Mouse (Mus musculus): Measurements from ENCODE around the gene Gm20696. TPM values are rescaled to one million over a fixed set of nuclear protein-coding genes. Genes with fewer than 3 reads are reported as not detected.

Gm20696 gene
- polyA plus RNA-seq, 1 experiment = 2.8 TPM

GRCm38 (mm10) chr6:99350156-99350555 lies 316.4 kb downstream of the Gm20696 start:
- DNase-seq = no peak
- WGBS = 94% methylated on average over 5 of the region's 5 CpGs
- no peaks in the 10 kb centered on the region for H3K27me3 ChIP-seq (ENCODE audit: control insufficient read depth, insufficient read depth, low read length)
- no peak overlapping the region for H3K4me3 ChIP-seq (replicated peaks; ENCODE audit: insufficient read depth, low read depth, low read length)
- no peak overlapping the region for H3K27ac ChIP-seq (ENCODE audit: insufficient read depth, low read length)
- no peaks in the 10 kb centered on the region for H3K4me1 ChIP-seq (ENCODE audit: control insufficient read depth, insufficient read depth, low read length)
- TF ChIP-seq POLR2A (IDR thresholded peaks at IDR 0.05; ENCODE audit: borderline replicate concordance, insufficient read depth, low read length) = no peak
- no peak for TF ChIP-seq CTCF (IDR thresholded peaks at IDR 0.05; ENCODE audit: borderline replicate concordance, insufficient read depth, low read depth, low read length)

GRCm38 (mm10) chr6:99347836-99348235 lies 318.8 kb downstream of the Gm20696 start:
- no peaks in the 10 kb centered on the region for H3K27me3 ChIP-seq (ENCODE audit: control insufficient read depth, insufficient read depth, low read length)
- WGBS = 58% methylated on average over 10 of the region's 10 CpGs
- no peak overlapping the region for H3K4me3 ChIP-seq (replicated peaks; ENCODE audit: insufficient read depth, low read depth, low read length)
- no peak for DNase-seq
- H3K27ac ChIP-seq (ENCODE audit: insufficient read depth, low read length) = no peak overlapping the region
- no peak for TF ChIP-seq CTCF (IDR thresholded peaks at IDR 0.05; ENCODE audit: borderline replicate concordance, insufficient read depth, low read depth, low read length)
- no peak for TF ChIP-seq POLR2A (IDR thresholded peaks at IDR 0.05; ENCODE audit: borderline replicate concordance, insufficient read depth, low read length)
- no peaks in the 10 kb centered on the region for H3K4me1 ChIP-seq (ENCODE audit: control insufficient read depth, insufficient read depth, low read length)

- no peak for TF ChIP-seq CTCF (IDR thresholded peaks at IDR 0.05; ENCODE audit: borderline replicate concordance, insufficient read depth, low read depth, low read length)
- TF ChIP-seq POLR2A (IDR thresholded peaks at IDR 0.05; ENCODE audit: borderline replicate concordance, insufficient read depth, low read length) = no peak
- DNase-seq = no peak
- Histone ChIP-seq H3K4me1 (ENCODE audit: control insufficient read depth, insufficient read depth, low read length) (no peaks in the 10 kb centered on the region), H3K27me3 (ENCODE audit: control insufficient read depth, insufficient read depth, low read length) (no peaks in the 10 kb centered on the region), H3K27ac (ENCODE audit: insufficient read depth, low read length) (no peak overlapping the region), H3K4me3 (replicated peaks; ENCODE audit: insufficient read depth, low read depth, low read length) (no peak overlapping the region)
- WGBS = 98% methylated on average over 7 of the region's 7 CpGs
These were observed 321.6 kb downstream of the Gm20696 start for GRCm38 (mm10) chr6:99344966-99345365.

- no peak for TF ChIP-seq CTCF (IDR thresholded peaks at IDR 0.05; ENCODE audit: borderline replicate concordance, insufficient read depth, low read depth, low read length)
- TF ChIP-seq POLR2A (IDR thresholded peaks at IDR 0.05; ENCODE audit: borderline replicate concordance, insufficient read depth, low read length) = no peak
- DNase-seq = no peak
- Histone ChIP-seq H3K27me3 (ENCODE audit: control insufficient read depth, insufficient read depth, low read length) (no peaks in the 10 kb centered on the region), H3K4me3 (replicated peaks; ENCODE audit: insufficient read depth, low read depth, low read length) (no peak overlapping the region), H3K4me1 (ENCODE audit: control insufficient read depth, insufficient read depth, low read length) (no peaks in the 10 kb centered on the region), H3K27ac (ENCODE audit: insufficient read depth, low read length) (no peak overlapping the region)
- WGBS = 93% methylated on average over 3 of the region's 3 CpGs
These were observed 322.2 kb downstream of the Gm20696 start for GRCm38 (mm10) chr6:99344357-99344756.

- Histone ChIP-seq H3K4me3 (replicated peaks; ENCODE audit: insufficient read depth, low read depth, low read length) (no peak overlapping the region), H3K4me1 (ENCODE audit: control insufficient read depth, insufficient read depth, low read length) (no peaks in the 10 kb centered on the region), H3K27me3 (ENCODE audit: control insufficient read depth, insufficient read depth, low read length) (no peaks in the 10 kb centered on the region), H3K27ac (ENCODE audit: insufficient read depth, low read length) (no peak overlapping the region)
- 93% methylated on average over 3 of the region's 3 CpGs for WGBS
- DNase-seq = no peak
- TF ChIP-seq CTCF (IDR thresholded peaks at IDR 0.05; ENCODE audit: borderline replicate concordance, insufficient read depth, low read depth, low read length) = no peak
- TF ChIP-seq POLR2A (IDR thresholded peaks at IDR 0.05; ENCODE audit: borderline replicate concordance, insufficient read depth, low read length) = no peak
These were observed 322.8 kb downstream of the Gm20696 start for GRCm38 (mm10) chr6:99343815-99344214.

GRCm38 (mm10) chr6:99342416-99342815 lies 324.2 kb downstream of the Gm20696 start:
- H3K4me1 ChIP-seq (ENCODE audit: control insufficient read depth, insufficient read depth, low read length) = no peaks in the 10 kb centered on the region
- no peaks in the 10 kb centered on the region for H3K27me3 ChIP-seq (ENCODE audit: control insufficient read depth, insufficient read depth, low read length)
- no peak overlapping the region for H3K4me3 ChIP-seq (replicated peaks; ENCODE audit: insufficient read depth, low read depth, low read length)
- TF ChIP-seq CTCF (IDR thresholded peaks at IDR 0.05; ENCODE audit: borderline replicate concordance, insufficient read depth, low read depth, low read length) (no peak), POLR2A (IDR thresholded peaks at IDR 0.05; ENCODE audit: borderline replicate concordance, insufficient read depth, low read length) (no peak)
- H3K27ac ChIP-seq (ENCODE audit: insufficient read depth, low read length) = no peak overlapping the region
- WGBS = 96% methylated on average over 3 of the region's 3 CpGs
- DNase-seq = no peak

GRCm38 (mm10) chr6:99340902-99341301 lies 325.7 kb downstream of the Gm20696 start:
- 97% methylated on average over 4 of the region's 4 CpGs for WGBS
- H3K27me3 ChIP-seq (ENCODE audit: control insufficient read depth, insufficient read depth, low read length) = no peaks in the 10 kb centered on the region
- TF ChIP-seq POLR2A (IDR thresholded peaks at IDR 0.05; ENCODE audit: borderline replicate concordance, insufficient read depth, low read length) = no peak
- TF ChIP-seq CTCF (IDR thresholded peaks at IDR 0.05; ENCODE audit: borderline replicate concordance, insufficient read depth, low read depth, low read length) = no peak
- H3K4me1 ChIP-seq (ENCODE audit: control insufficient read depth, insufficient read depth, low read length) = no peaks in the 10 kb centered on the region
- no peak for DNase-seq
- no peak overlapping the region for H3K27ac ChIP-seq (ENCODE audit: insufficient read depth, low read length)
- no peak overlapping the region for H3K4me3 ChIP-seq (replicated peaks; ENCODE audit: insufficient read depth, low read depth, low read length)

- H3K27ac ChIP-seq (ENCODE audit: insufficient read depth, low read length) = no peak overlapping the region
- no peak for TF ChIP-seq CTCF (IDR thresholded peaks at IDR 0.05; ENCODE audit: borderline replicate concordance, insufficient read depth, low read depth, low read length)
- no peak for TF ChIP-seq POLR2A (IDR thresholded peaks at IDR 0.05; ENCODE audit: borderline replicate concordance, insufficient read depth, low read length)
- no peaks in the 10 kb centered on the region for H3K4me1 ChIP-seq (ENCODE audit: control insufficient read depth, insufficient read depth, low read length)
- no peak for DNase-seq
- no peak overlapping the region for H3K4me3 ChIP-seq (replicated peaks; ENCODE audit: insufficient read depth, low read depth, low read length)
- 96% methylated on average over 10 of the region's 10 CpGs for WGBS
- no peaks in the 10 kb centered on the region for H3K27me3 ChIP-seq (ENCODE audit: control insufficient read depth, insufficient read depth, low read length)
These were observed 326.4 kb downstream of the Gm20696 start for GRCm38 (mm10) chr6:99339986-99340721.

Data from cerebellum, adult 2 months (tissue).